Mouse (Mus musculus) embryo, embryonic 10 days (tissue): ENCODE measurements around the gene Bach1.
"Not testable (repeated sequence)": the region's sequence is repeated elsewhere in the genome, so short reads cannot be mapped to it uniquely, and the experiment has no call there.

Experiments used
- DNase-seq: peaks from one replicate; pipeline ENCODE4 v3.0.0-alpha.2; 2015; ENCODE audit warnings: low spot score

Bach1 gene

DNA sequence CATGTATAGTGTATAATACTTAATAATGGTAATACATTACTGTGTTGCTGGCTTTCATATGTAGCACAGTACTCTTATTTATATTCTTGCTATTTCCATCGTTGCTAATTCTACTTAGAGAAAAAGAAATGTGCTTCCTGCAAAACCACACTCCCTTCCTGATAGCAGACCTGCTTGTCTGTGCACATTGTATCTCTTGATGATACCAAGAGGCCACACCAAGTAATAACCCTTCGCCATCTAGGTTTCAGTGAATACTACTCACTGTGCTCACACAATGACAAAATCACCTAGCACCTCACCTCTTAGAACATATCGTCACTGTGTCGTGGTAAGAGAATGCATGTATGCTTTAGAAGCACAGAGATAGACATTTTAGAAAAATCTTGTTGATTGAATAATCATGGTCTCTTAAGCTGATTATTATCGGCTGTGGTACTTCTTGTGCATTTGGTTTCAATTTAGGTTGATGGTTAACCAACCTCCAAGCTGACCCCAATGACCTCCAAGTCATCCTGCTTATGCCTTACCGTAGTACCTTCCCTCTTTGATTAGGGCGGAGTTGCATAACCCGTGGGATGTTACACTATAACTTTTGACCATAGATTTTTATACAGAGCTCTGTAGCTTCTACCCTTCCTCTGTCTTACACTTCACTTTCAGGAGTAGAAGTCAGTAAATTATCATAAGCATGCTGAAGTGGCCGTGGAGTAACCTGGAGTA lies 17.7 kb upstream of the Bach1 start:
- DNase-seq: no peak

GRCm38 (mm10) chr16:87681848-87682247 lies 16.9 kb upstream of the Bach1 start:
- no peak for DNase-seq

DNA sequence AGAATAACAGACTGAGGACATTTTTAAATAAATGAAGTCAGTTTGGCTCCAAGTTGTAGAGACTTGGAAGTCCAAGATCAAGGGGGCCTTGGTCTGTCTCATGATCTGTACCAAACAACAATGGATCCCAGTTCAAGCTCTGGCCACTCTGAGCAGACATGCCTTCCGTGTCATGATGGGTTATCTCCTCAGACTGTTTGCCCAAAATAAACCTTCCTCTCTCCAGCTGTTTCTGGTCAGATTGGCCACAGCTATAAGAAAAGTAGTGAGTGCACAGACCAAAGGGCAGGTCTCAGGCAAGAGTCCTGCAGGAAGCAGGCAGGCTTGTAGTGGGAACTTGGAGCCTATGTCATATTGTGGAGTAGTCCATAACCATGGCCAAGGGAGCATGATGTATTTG lies 12.3 kb upstream of the Bach1 start:
- no peak for DNase-seq

DNA sequence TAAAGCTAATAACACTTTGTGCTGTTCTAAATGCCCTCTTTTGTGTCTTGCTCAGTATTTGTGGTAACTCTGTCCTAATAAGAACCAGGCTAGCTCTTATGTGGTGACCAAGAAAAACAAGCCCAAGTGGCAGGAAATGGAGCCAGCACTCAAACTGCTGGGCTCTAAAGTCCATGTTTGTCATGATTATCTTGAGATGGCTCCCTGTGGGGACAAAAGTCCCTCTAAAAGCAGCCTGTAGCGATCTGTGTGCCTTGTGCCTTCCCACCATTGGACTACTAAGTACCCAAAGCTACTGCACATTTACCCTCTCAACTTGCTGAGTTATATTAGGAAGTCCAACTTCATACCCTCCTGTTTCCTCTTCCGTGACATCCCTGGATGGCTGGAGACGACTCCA lies 11.4 kb upstream of the Bach1 start:
- DNase-seq: no peak

DNA sequence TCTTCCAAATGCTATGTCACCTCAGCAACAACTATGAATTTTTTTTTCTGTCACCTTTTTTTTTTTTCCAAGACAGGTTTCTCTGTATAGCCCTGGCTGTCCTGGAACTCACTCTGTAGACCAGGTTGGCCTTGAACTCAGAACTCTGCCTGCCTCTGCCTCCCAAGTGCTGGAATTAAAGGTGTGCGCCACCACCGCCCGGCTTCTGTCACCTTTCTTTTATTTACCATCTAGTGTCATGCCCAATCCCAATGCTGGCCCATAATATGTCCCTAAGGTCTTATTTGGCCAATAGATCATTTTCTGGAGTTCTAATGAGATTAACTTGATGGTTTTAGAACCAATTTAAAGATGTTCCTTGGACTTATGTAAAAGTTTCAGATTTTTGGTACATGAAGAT lies 10.4 kb upstream of the Bach1 start:
- not testable (repeated sequence) for DNase-seq

GRCm38 (mm10) chr16:87688823-87689222 lies 9.9 kb upstream of the Bach1 start:
- DNase-seq: not testable (repeated sequence)

DNA sequence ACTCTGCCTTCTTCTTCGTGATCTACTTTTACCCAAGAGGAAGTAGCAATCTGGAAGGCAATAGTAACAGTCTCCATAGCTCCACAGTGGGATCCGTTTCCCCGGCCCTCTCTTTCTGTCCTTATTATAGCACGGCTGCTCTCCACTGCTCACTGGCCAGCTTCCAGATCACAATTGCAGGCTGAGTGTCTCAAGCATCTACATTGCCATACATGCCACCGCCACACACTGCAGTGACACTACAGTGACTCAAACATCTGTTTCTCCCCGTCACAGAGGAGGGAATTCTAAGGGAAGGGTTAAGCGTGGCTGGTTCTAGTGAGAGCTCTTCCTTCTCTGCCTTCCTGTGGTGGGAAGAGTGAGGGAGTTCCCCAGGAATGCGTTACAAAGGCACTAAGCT lies 9.5 kb upstream of the Bach1 start:
- DNase-seq: no peak

- no peak for DNase-seq
These were observed 8.2 kb upstream of the Bach1 start for GRCm38 (mm10) chr16:87690506-87690905.

DNA sequence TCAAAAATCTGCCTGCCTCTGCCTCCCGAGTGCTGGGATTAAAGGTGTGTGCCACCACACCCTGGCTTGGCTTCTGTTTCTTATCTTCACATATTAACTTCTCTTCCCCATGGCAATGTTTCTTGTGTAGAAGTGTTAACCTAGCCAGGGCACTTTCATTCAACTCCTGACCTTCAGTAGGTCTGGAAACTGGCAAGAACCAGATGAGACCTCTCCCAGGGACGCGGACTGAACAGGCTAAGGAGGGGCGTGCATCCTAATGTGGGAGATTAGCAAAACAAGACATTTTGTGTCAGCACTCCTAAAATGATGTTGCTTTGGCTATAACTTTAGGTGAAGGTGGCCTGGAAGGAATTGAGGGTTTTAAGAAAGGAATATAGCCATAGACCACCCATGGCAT lies 7.6 kb upstream of the Bach1 start:
- DNase-seq: no peak

DNA sequence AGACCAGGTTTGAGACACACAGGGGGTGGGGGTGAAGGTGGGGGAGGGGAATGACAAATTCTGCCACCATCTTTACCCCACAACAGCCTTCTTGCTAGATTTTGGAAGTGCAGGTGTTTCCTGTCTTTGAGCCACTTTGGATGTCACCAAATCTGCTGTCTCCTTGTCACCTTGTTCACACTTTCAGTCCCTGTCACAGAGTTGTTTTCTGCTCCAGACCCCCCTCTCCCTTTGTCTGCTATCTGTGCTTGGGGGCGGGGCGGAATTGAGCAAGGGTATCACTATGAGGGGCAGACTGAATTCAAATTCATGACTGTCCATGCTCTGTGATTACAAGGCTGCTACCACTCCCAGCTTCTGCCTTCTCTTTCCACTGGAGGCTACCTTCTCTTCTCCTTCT lies 6.2 kb upstream of the Bach1 start:
- no peak for DNase-seq

DNA sequence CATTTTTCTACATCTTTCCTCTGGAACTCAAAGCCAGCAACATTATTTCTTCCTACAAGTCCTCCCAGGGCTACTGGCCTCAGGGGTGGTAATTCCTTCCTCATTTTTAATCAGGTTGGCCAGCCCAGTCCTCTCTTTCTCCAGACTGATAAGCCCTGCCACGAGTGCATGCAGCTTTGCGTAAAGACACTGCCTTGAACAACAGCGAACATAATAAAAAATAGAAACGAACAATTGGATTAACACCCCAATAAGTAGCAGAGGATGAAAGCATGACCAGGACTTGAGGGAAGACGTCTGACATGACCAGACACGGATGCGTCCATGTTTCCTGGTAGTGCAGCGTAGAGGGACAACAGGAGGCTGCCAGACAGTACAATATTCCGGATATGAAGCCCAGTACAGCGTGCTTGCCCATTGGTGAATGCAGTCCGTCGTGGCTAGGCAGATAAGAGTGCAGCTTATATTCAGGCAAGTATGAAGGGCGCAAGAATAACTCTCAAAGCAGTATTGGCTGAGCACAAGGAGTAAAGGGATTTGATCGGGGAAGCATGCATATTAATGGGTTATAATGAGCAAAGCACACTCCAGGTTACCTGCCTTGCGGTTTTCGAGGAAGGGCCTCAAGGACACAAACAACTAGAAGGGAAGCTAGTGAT lies 909 bp upstream of the Bach1 start:
- DNase-seq: no peak

DNA sequence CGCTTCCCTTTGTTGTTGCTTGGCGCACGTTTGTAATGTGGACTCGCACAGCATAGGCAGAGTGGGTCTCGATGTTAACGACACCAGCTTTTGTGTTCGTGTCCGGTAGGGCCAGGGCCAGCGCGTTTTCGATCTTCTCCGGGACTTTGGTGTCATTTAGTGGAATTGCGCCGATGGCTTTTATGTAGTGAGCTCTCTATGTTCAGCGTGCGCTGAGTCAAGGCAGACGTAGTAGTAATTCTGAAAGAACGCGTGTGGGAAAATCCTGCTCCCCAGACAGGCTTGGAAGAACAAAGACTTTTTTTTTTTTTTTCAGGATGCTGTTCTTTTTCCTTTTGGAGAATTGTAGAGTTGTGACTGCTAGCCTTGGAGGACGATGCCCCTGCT lies 554 bp downstream of the Bach1 start:
- peak; percentile 69 for DNase-seq

- DNase-seq: peak; percentile 86
These were observed 1.1 kb downstream of the Bach1 start for GRCm38 (mm10) chr16:87699693-87700394.

- no peak for DNase-seq
These were observed 1.6 kb downstream of the Bach1 start for GRCm38 (mm10) chr16:87700395-87700765.

- no peak for DNase-seq
These were observed 3.1 kb downstream of the Bach1 start for GRCm38 (mm10) chr16:87701891-87702290.

- DNase-seq: no peak
These were observed 4.1 kb downstream of the Bach1 start for GRCm38 (mm10) chr16:87702881-87703280.

DNA sequence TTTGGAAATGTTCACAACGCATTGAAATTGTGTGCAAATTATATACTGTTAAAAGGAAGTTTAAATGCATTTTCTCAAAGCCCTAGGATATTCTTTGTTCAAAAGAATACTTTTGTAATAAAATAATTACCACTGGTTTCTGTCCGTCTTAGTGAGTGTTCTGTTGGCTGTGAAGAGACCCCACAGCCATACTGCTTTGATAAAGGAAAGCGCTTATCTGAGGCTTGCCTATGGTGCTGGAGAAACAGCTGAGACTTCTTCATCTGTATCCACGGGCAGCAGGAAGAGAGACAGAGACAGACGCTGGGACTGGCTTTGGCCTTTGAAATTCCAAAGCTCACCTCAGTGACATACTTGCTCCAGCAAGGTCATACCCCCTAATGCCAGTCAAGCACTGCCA lies 5.5 kb downstream of the Bach1 start:
- no peak for DNase-seq

DNA sequence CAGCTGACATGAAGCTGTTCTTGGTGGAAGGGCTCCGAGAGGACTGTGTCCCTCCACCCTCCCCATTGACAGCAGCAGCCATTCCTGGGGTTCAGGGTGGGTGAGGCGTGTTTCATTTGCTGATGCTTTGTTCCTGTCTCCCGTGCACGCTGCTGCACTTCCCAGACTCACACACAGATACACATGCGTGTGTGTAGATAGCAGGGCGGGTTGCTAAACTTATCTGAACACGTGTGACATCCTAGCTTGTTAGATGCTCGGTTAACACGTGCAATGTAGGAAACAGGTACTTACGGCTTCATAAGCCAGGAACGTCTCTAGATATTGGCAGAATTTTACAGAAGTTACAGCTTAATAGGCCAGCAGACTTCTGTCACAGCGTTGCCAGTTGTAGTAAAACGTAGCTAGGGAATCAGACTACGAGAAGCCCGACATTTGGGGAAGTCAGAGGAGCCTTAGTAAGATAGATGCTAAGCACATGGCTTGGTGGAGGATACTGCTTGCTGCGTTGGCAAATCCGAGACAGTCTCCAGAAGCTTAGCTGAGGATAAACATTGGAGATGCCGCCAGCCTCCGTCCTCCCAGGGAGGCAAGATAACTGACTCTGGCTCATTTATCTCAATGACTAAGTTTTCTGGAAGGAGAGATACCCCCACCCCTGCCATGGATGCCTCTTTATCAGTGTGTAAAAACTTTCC lies 7.3 kb downstream of the Bach1 start:
- no peak for DNase-seq

GRCm38 (mm10) chr16:87707335-87707734 lies 8.6 kb downstream of the Bach1 start:
- DNase-seq: no peak

GRCm38 (mm10) chr16:87708570-87708969 lies 9.8 kb downstream of the Bach1 start:
- no peak for DNase-seq

DNA sequence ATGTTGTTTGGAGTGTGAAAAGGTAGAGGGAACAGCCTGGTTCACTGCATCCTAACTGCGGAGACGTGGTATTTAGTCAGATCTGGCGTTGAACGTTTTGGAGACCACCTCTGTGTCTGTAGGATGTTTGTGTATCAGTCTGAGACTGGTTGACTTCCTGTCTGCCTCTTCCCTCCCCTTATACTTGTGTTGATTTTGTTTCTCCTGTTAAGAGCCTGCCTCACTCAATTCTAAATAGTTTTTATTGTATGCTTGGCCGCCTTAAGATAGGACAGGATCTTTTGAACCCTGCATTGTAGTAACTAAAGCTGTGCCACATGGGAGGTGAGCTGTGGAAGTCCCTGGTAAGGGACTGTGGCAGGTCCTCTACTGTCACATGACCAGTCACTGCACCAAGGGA lies 10.4 kb downstream of the Bach1 start:
- DNase-seq: no peak

DNA sequence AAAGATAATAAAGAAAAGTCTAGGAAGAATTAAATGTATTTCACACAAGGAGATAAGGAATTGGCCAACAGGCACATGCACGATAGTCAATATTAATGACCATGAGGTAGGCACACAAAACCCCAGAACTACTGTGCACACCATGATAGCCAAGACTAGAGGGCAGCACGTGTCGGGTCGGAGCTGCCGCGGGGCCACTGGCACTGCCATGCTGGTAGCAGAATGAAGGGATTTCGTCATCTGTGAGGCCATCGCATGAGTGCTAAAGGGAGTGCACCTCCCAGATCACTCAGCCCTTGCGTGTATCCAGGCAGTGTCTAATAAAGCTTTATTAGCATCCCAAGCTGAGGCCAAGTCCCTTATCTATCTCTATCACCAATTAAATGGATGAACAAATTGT lies 11.2 kb downstream of the Bach1 start:
- no peak for DNase-seq

- no peak for DNase-seq
These were observed 13.2 kb downstream of the Bach1 start for GRCm38 (mm10) chr16:87711961-87712360.
